Mouse (Mus musculus) small intestine, adult 10 weeks (tissue): ENCODE results near the gene Kcnj4. TPM values are rescaled to one million over a fixed set of nuclear protein-coding genes. Genes with fewer than 3 reads are reported as not detected.

ENCODE experiments used
- polyA plus RNA-seq: library from polyadenylated mRNA; stranded (reverse); fragments of 350-450 nt; fragmentation: Illumina TruSeq; extraction: RNeasy Lipid Tissue Mini Kit (QIAGEN cat#74804); gene quantifications from one replicate; pipeline ENCODE4 v1.2.3, GENCODE M21; 2014; ENCODE audit warnings: low replicate concordance

The Kcnj4 gene
- polyA plus RNA-seq: not detected

GRCm38 (mm10) chr15:79504707-79505452, at the start of gene Kcnj4:
Gene Kcnj4, minus strand, starts transcription at chr15:79505241.

GRCm38 (mm10) chr15:79546410-79547288, 41.6 kb upstream of the Kcnj4 start, which contains the start of gene Ddx17:
Gene Ddx17, minus strand, starts transcription at chr15:79546741.

GRCm38 (mm10) chr15:79516171-79517096, 11.4 kb upstream of the Kcnj4 start, which contains the start of gene Kdelr3:
Gene Kdelr3, plus strand, starts transcription at chr15:79516411.

GRCm38 (mm10) chr15:79455106-79455810, 49.8 kb downstream of the Kcnj4 start, which contains the start of gene Csnk1e:
Gene Csnk1e, minus strand, starts transcription at chr15:79455566.

Other genes starting within 250 kb of the Kcnj4 start
- gene Baiap2l2, start 219.7 kb downstream of the Kcnj4 start, polyA plus RNA-seq: 15.6 TPM
- gene Pla2g6, start 176.9 kb downstream of the Kcnj4 start, polyA plus RNA-seq: 0.22 TPM
- gene Maff, start 158.6 kb downstream of the Kcnj4 start, polyA plus RNA-seq: 1.4 TPM
- gene Tmem184b, start 101.7 kb downstream of the Kcnj4 start, polyA plus RNA-seq: 5.6 TPM
- 4.5 TPM for gene Csnk1e, start 49.7 kb downstream of the Kcnj4 start, polyA plus RNA-seq
- gene Kdelr3, start 11.2 kb upstream of the Kcnj4 start, polyA plus RNA-seq: 6.1 TPM
- gene Ddx17, start 41.5 kb upstream of the Kcnj4 start, polyA plus RNA-seq: 274 TPM
- gene Dmc1, start 99.9 kb upstream of the Kcnj4 start, polyA plus RNA-seq: not detected
- gene Fam227a, start 153.7 kb upstream of the Kcnj4 start, polyA plus RNA-seq: 0.63 TPM
- gene Cby1, start 154.0 kb upstream of the Kcnj4 start, polyA plus RNA-seq: 0.52 TPM
- 369 TPM for gene Tomm22, start 165.6 kb upstream of the Kcnj4 start, polyA plus RNA-seq
- 10.2 TPM for gene Josd1, start 182.7 kb upstream of the Kcnj4 start, polyA plus RNA-seq
- gene Gtpbp1, start 185.6 kb upstream of the Kcnj4 start, polyA plus RNA-seq: 0.63 TPM
- 1.5 TPM for gene Sun2, start 237.3 kb upstream of the Kcnj4 start, polyA plus RNA-seq